9 mouse cellular contexts compared by ENCODE assay signal in the genomic region with DNA sequence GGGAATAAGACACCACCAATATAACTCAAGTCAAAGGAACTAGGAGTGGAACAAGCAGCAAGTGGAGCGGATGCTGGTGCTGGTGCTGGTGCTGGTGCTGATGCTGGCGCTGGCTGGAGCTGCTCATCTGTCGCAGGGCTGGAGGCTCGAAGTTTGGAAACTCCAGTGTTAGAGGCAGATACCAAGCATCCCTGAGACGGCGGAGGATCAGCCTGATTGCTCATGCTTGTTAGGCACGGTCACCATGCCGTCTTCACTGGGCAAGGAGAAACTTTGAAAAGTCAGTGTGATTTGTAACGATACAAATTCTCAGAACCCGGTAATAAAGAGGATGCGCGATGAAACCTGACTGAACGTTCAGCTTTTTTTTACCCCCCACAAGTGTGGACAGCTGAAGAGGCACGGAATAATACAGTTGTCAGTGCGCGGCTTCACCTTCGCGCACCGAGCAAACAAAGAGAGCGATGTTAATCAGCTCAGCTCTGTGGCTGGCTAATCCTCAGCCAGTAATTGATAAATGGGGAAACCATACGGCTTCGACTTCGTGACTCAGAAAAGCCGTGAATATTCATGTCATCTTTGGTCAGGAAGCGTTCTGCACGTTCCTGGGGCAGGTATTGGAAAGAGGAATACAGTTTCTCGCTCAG.
DNase-seq lines count a peak whose midpoint lies in the region; ATAC-seq lines count a peak whose summit lies in the region.
"Had no signal": no experiment of that assay in that cellular context is flagged by ENCODE, and none has a peak within 500 bp of the region (broad histone marks: within the 10 kb centered on the region; RNA-seq: fewer than 3 reads in every experiment).

No protein-coding gene starts in this region.

- no peaks in the 10 kb centered on the region for H3K4me1 ChIP-seq in liver, embryonic 11.5 days (replicated peaks; ENCODE audit: control insufficient read depth, insufficient read depth, low read length)
- H3K4me1 ChIP-seq in embryonic facial prominence, embryonic 15.5 days = peaks cover 7% of the 10 kb centered on the region
- H3K4me1 ChIP-seq in intestine, embryonic 14.5 days (replicated peaks; ENCODE audit: control insufficient read depth, insufficient read depth, low read length) = 0 out of 2 replicates have a peak, but pooled peaks cover 7% of the 10 kb centered on the region
- H3K4me1 ChIP-seq: liver, embryonic 15.5 days had no signal

- no peak for ATAC-seq in liver, embryonic 11.5 days (replicated peaks; ENCODE audit: low FRiP score)
- ATAC-seq in embryonic facial prominence, embryonic 15.5 days (ENCODE audit: insufficient number of reproducible peaks, low FRiP score, low TSS enrichment, low read depth) = no peak; the same call in 1 of the 2 replicates
- 0 out of 2 replicates have a peak, but pooled peaks have one; percentile 32 for ATAC-seq in intestine, embryonic 14.5 days (replicated peaks; ENCODE audit: low FRiP score, low TSS enrichment, low read depth)

- no peaks in the 10 kb centered on the region for H3K36me3 ChIP-seq in liver, embryonic 11.5 days (ENCODE audit: control insufficient read depth, insufficient read depth, low read length)
- no peaks in the 10 kb centered on the region for H3K36me3 ChIP-seq in embryonic facial prominence, embryonic 15.5 days
- no peaks in the 10 kb centered on the region for H3K36me3 ChIP-seq in intestine, embryonic 14.5 days (ENCODE audit: control insufficient read depth, insufficient read depth, low read length)
- H3K36me3 ChIP-seq: liver, embryonic 15.5 days had no signal

- H3K9me3 ChIP-seq in liver, embryonic 11.5 days (ENCODE audit: control insufficient read depth, low read length) = no peaks in the 10 kb centered on the region
- no peaks in the 10 kb centered on the region for H3K9me3 ChIP-seq in embryonic facial prominence, embryonic 15.5 days (replicated peaks)
- H3K9me3 ChIP-seq in intestine, embryonic 14.5 days (ENCODE audit: control insufficient read depth, low read length) = no peaks in the 10 kb centered on the region
- H3K9me3 ChIP-seq: liver, embryonic 15.5 days had no signal

- H3K27me3 ChIP-seq in liver, embryonic 11.5 days (replicated peaks; ENCODE audit: control insufficient read depth, insufficient read depth, low read length) = peaks cover 9% of the 10 kb centered on the region
- H3K27me3 ChIP-seq in embryonic facial prominence, embryonic 15.5 days = no peaks in the 10 kb centered on the region; the same call in 1 of the 2 replicates
- H3K27me3 ChIP-seq in intestine, embryonic 14.5 days (replicated peaks; ENCODE audit: control insufficient read depth, insufficient read depth, low read length) = peaks cover 5% of the 10 kb centered on the region

- no peak for DNase-seq in liver, embryonic 11.5 days (ENCODE audit: low spot score)
- DNase-seq in liver = no peak
- peak; percentile 65 for DNase-seq in intestine, embryonic 14.5 days (ENCODE audit: low spot score)
- DNase-seq in neural tube, embryonic 10.5 days (ENCODE audit: extremely low spot score, low spot score) = peak; percentile 61
- no peak for DNase-seq in thymus, postnatal 14 days
- no peak for DNase-seq in thymus, postnatal 36 days
- no peak for DNase-seq in lung, postnatal 4 days

- H3K9ac ChIP-seq in liver, embryonic 11.5 days (ENCODE audit: low read depth, low read length) = no peak overlapping the region
- H3K9ac ChIP-seq in embryonic facial prominence, embryonic 15.5 days = no peak overlapping the region
- peak overlapping the region; percentile 29; the same call in 1 of the 2 replicates for H3K9ac ChIP-seq in intestine, embryonic 14.5 days (ENCODE audit: low read length)
- H3K9ac ChIP-seq: liver, embryonic 15.5 days had no signal

- peak overlapping the region; percentile 62 for H3K4me2 ChIP-seq in liver, embryonic 11.5 days
- peak overlapping the region; percentile 62 for H3K4me2 ChIP-seq in embryonic facial prominence, embryonic 15.5 days (replicated peaks)
- H3K4me2 ChIP-seq in intestine, embryonic 14.5 days (ENCODE audit: low read length) = peak overlapping the region; percentile 94
- H3K4me2 ChIP-seq: liver, embryonic 15.5 days had no signal

- peak overlapping the region; percentile 24 for H3K4me3 ChIP-seq in liver, embryonic 11.5 days (ENCODE audit: low read depth, low read length)
- H3K4me3 ChIP-seq in embryonic facial prominence, embryonic 15.5 days (replicated peaks) = peak overlapping the region; percentile 40
- H3K4me3 ChIP-seq in intestine, embryonic 14.5 days (ENCODE audit: low read depth, low read length) = peak overlapping the region; percentile 41
- H3K4me3 ChIP-seq: liver, embryonic 15.5 days had no signal

- whole genome bisulfite sequencing in liver, embryonic 11.5 days = 10% methylated on average over 27 of the region's 27 CpGs
- WGBS in embryonic facial prominence, embryonic 15.5 days = 3% methylated on average over 27 of the region's 27 CpGs
- 6% methylated on average over 27 of the region's 27 CpGs for WGBS in intestine, embryonic 14.5 days

- no peak overlapping the region for H3K27ac ChIP-seq in liver, embryonic 11.5 days (ENCODE audit: low read depth, low read length)
- no peak overlapping the region for H3K27ac ChIP-seq in embryonic facial prominence, embryonic 15.5 days (replicated peaks)
- no peak overlapping the region for H3K27ac ChIP-seq in intestine, embryonic 14.5 days (ENCODE audit: low read depth)
- H3K27ac ChIP-seq: liver, embryonic 15.5 days had no signal

Comparison
In these comparisons a context has a peak if more than half of its experiments do, and no peak if none do; other contexts are left out.
1. DNase-seq: peak in intestine, embryonic 14.5 days (single experiment) and neural tube, embryonic 10.5 days (single experiment); none in liver, embryonic 11.5 days (single experiment), liver (single experiment), thymus, postnatal 14 days (single experiment), thymus, postnatal 36 days (0 of 2) and lung, postnatal 4 days (0 of 2).
2. Peak in every context shown above with its lines, with median percentiles within 50 percentile points of each other: H3K4me2 ChIP-seq and H3K4me3 ChIP-seq.